ENCODE assay signal across 8 mouse cellular contexts in genomic region chr9:56464863-56465654, GRCm38 (mm10). TPM values are rescaled to one million over a fixed set of nuclear protein-coding genes. Genes with fewer than 3 reads are reported as not detected.
DNase-seq lines count a peak whose midpoint lies in the region; ATAC-seq and TF ChIP-seq lines count a peak whose summit lies in the region.

No protein-coding gene starts in this region.

- 56% methylated on average over 23 of the region's 23 CpGs for WGBS in hindbrain, embryonic 10.5 days
- WGBS in limb, embryonic 14.5 days: 34% methylated on average over 23 of the region's 23 CpGs
- WGBS in midbrain, embryonic 16.5 days: 18% methylated on average over 22 of the region's 23 CpGs

- H3K4me3 ChIP-seq in hindbrain, embryonic 10.5 days: no peak overlapping the region
- H3K4me3 ChIP-seq in limb, embryonic 14.5 days (replicated peaks; ENCODE audit: low read length): no peak overlapping the region
- H3K4me3 ChIP-seq in midbrain, embryonic 16.5 days (ENCODE audit: low read depth, low read length): no peak overlapping the region

- intact Hi-C loops in gastrocnemius, postnatal 14 days (cut with DNase I; ENCODE audit: low total_unique reads): no loop called here

- ATAC-seq in limb, embryonic 14.5 days (ENCODE audit: low FRiP score, low read depth): no peak
- ATAC-seq in midbrain, embryonic 16.5 days: peak; percentile 66

- no peak for TF ChIP-seq POLR2A in limb, embryonic 14.5 days (IDR thresholded peaks at IDR 0.05; ENCODE audit: borderline replicate concordance, extremely low read depth, insufficient read depth, insufficient read length)

- peaks cover 18% of the 10 kb centered on the region for H3K4me1 ChIP-seq in hindbrain, embryonic 10.5 days (replicated peaks)
- H3K4me1 ChIP-seq in limb, embryonic 14.5 days (ENCODE audit: control insufficient read depth, insufficient read depth, low read length): peaks cover 32% of the 10 kb centered on the region
- H3K4me1 ChIP-seq in midbrain, embryonic 16.5 days (ENCODE audit: control insufficient read depth, insufficient read depth, low read length): peaks cover 15% of the 10 kb centered on the region

- no peaks in the 10 kb centered on the region for H3K9me3 ChIP-seq in hindbrain, embryonic 10.5 days
- H3K9me3 ChIP-seq in limb, embryonic 14.5 days (ENCODE audit: control insufficient read depth, low read length): no peaks in the 10 kb centered on the region
- no peaks in the 10 kb centered on the region for H3K9me3 ChIP-seq in midbrain, embryonic 16.5 days (replicated peaks; ENCODE audit: control insufficient read depth, low read length, poor library complexity, severe bottlenecking)

- peaks cover 33% of the 10 kb centered on the region for H3K36me3 ChIP-seq in hindbrain, embryonic 10.5 days
- H3K36me3 ChIP-seq in limb, embryonic 14.5 days (ENCODE audit: control insufficient read depth, insufficient read depth, low read length): peaks cover 22% of the 10 kb centered on the region
- peaks cover 4% of the 10 kb centered on the region; the same call in 1 of the 2 replicates for H3K36me3 ChIP-seq in midbrain, embryonic 16.5 days (ENCODE audit: control insufficient read depth, insufficient read depth, low read length)

- peak; percentile 12 to 20 for DNase-seq in gastrocnemius, adult 8-10 months (ENCODE audit: low spot score in 2 of 2)
- DNase-seq in gastrocnemius, postnatal 14 days: no peak
- DNase-seq in fibroblast of lung, adult 2 months (ENCODE audit: low read depth): peak; percentile 75
- DNase-seq in hindbrain, embryonic 10.5 days (ENCODE audit: low spot score): no peak
- peak; percentile 14 for DNase-seq in limb, embryonic 14.5 days (ENCODE audit: low spot score)
- DNase-seq in thymus, postnatal 25 days: peak; percentile 74
- DNase-seq in right cerebral cortex, postnatal 14 days: no peak

- no peak overlapping the region for H3K4me2 ChIP-seq in limb, embryonic 14.5 days (replicated peaks; ENCODE audit: low read depth, low read length, severe bottlenecking)
- H3K4me2 ChIP-seq in midbrain, embryonic 16.5 days (ENCODE audit: low read length): peak overlapping the region; percentile 45

- H3K27me3 ChIP-seq in hindbrain, embryonic 10.5 days (ENCODE audit: insufficient read depth, poor library complexity, severe bottlenecking): no peaks in the 10 kb centered on the region
- no peaks in the 10 kb centered on the region for H3K27me3 ChIP-seq in limb, embryonic 14.5 days (ENCODE audit: control insufficient read depth, insufficient read depth, low read length)
- no peaks in the 10 kb centered on the region for H3K27me3 ChIP-seq in midbrain, embryonic 16.5 days (ENCODE audit: control insufficient read depth, insufficient read depth, low read depth, low read length)

- H3K9ac ChIP-seq in limb, embryonic 14.5 days (ENCODE audit: low read depth, low read length, severe bottlenecking): no peak overlapping the region
- peak overlapping the region; percentile 48 for H3K9ac ChIP-seq in midbrain, embryonic 16.5 days (ENCODE audit: low read depth, low read length)

- H3K27ac ChIP-seq in hindbrain, embryonic 10.5 days: peak overlapping the region; percentile 66
- no peak overlapping the region for H3K27ac ChIP-seq in limb, embryonic 14.5 days (replicated peaks; ENCODE audit: low read depth, low read length)
- peak overlapping the region; percentile 67 for H3K27ac ChIP-seq in midbrain, embryonic 16.5 days (ENCODE audit: low read length)

RNA-seq across cellular contexts. Expression of gene Hmg20a, which starts 46.6 kb away (rescaled TPM):
- 10 to 100 TPM; 11.0 to 14.5 (median 11.1) TPM for total RNA-seq in gastrocnemius, adult 8-10 months (2022)
- total RNA-seq in gastrocnemius, postnatal 14 days (2021): 10 to 100 TPM; 16.6 to 18.2 TPM
- 66.9 and 70.3 TPM in 2 replicates for polyA plus RNA-seq in hindbrain, embryonic 10.5 days (2016; fragmentation: Nextera tagmentation; extraction: Ambion mirVana)
- 71.5 and 81.8 TPM in 2 replicates for polyA plus RNA-seq in limb, embryonic 14.5 days (2012; rRNA removed)
- polyA plus RNA-seq in limb, embryonic 14.5 days (2014; fragmentation: Nextera tagmentation; extraction: Ambion mirVana): 58.5 and 66.8 TPM in 2 replicates
- polyA plus RNA-seq in midbrain, embryonic 16.5 days (2015; fragmentation: Nextera tagmentation; extraction: Ambion mirVana): 95.7 and 96.7 TPM in 2 replicates

RNA-seq across cellular contexts. Expression of gene Peak1, which starts 47.2 kb away (rescaled TPM):
- 10 to 100 TPM; 12.1 to 14.3 (median 13.2) TPM for total RNA-seq in gastrocnemius, adult 8-10 months (2022)
- 10 to 100 TPM; 17.1 to 18.3 TPM for total RNA-seq in gastrocnemius, postnatal 14 days (2021)
- polyA plus RNA-seq in hindbrain, embryonic 10.5 days (2016; fragmentation: Nextera tagmentation; extraction: Ambion mirVana): 5.1 and 8.0 TPM in 2 replicates
- 11.5 and 12.2 TPM in 2 replicates for polyA plus RNA-seq in limb, embryonic 14.5 days (2012; rRNA removed)
- 16.7 and 18.3 TPM in 2 replicates for polyA plus RNA-seq in limb, embryonic 14.5 days (2014; fragmentation: Nextera tagmentation; extraction: Ambion mirVana)
- 2.2 and 3.3 TPM in 2 replicates for polyA plus RNA-seq in midbrain, embryonic 16.5 days (2015; fragmentation: Nextera tagmentation; extraction: Ambion mirVana)

Comparison
In these comparisons a context has a peak if more than half of its experiments do, and no peak if none do; other contexts are left out.
1. DNase-seq: peak in gastrocnemius, adult 8-10 months (2 of 2), fibroblast of lung, adult 2 months (single experiment), limb, embryonic 14.5 days (single experiment) and thymus, postnatal 25 days (single experiment); none in gastrocnemius, postnatal 14 days (single experiment), hindbrain, embryonic 10.5 days (single experiment) and right cerebral cortex, postnatal 14 days (single experiment).